Mouse (Mus musculus) neural tube, embryonic 15.5 days (tissue): Measurements from ENCODE around the gene Ncmap. TPM values are rescaled to one million over a fixed set of nuclear protein-coding genes. Genes with fewer than 3 reads are reported as not detected.

Source experiments
- ATAC-seq: fragments of 200-750 bp; cut with Nextera tagmentation; 2 replicates; pipeline ENCODE4 v1.8.0; 2017; ENCODE audit warnings: mild to moderate bottlenecking, moderate TSS enrichment, moderate library complexity; ENCODE audit not compliant: low FRiP score
- H3K27ac ChIP-seq: fragments of 300-500 bp; sonication (generic); replicated peaks from 2 replicates; pipeline ENCODE4 v1.5.1; 2015; ENCODE audit warnings: mild to moderate bottlenecking, inconsistent platforms
- H3K27me3 ChIP-seq: fragments of 300-500 bp; sonication (generic); replicated peaks from 2 replicates; pipeline ENCODE4 v1.6.1; 2015; ENCODE audit warnings: inconsistent platforms
- H3K36me3 ChIP-seq: fragments of 300-500 bp; sonication (generic); 2 replicates; pipeline ENCODE4 v1.6.1; 2015; ENCODE audit warnings: inconsistent platforms
- H3K4me1 ChIP-seq: fragments of 300-500 bp; sonication (generic); 2 replicates; pipeline ENCODE4 v1.6.1; 2015; ENCODE audit warnings: inconsistent platforms
- H3K4me2 ChIP-seq: fragments of 300-500 bp; sonication (generic); 2 replicates; pipeline ENCODE4 v1.6.1; 2015; ENCODE audit warnings: inconsistent platforms, mild to moderate bottlenecking, moderate library complexity
- H3K4me3 ChIP-seq: fragments of 300-500 bp; sonication (generic); replicated peaks from 2 replicates; pipeline ENCODE4 v1.5.1; 2015; ENCODE audit warnings: mild to moderate bottlenecking, inconsistent platforms
- H3K9ac ChIP-seq: fragments of 300-500 bp; sonication (generic); replicated peaks from 2 replicates; pipeline ENCODE4 v1.6.1; 2015; ENCODE audit warnings: mild to moderate bottlenecking, inconsistent platforms
- H3K9me3 ChIP-seq: fragments of 300-500 bp; sonication (generic); replicated peaks from 2 replicates; pipeline ENCODE4 v1.6.1; 2016; ENCODE audit warnings: inconsistent platforms
- WGBS: fragments of 180-500 bp; shearing (Covaris S2); methylation state at CpG from one replicate; pipeline ENCODE4 v1.1.7; 2015; ENCODE audit warnings: mixed read lengths; 5-methylcytosine and 5-hydroxymethylcytosine counted together
- microRNA counts: library from miRNA; unstranded; fragments of <30 nt; microRNA quantifications from one replicate; lab custom pipeline; 2016
- microRNA-seq: library from miRNA; unstranded; fragments of <30 nt; microRNA quantifications from one replicate; pipeline ENCODE4, GENCODE M21; 2017
- polyA plus RNA-seq: library from polyadenylated mRNA; unstranded; fragments of >200 nt; fragmentation: Nextera tagmentation; extraction: Ambion mirVana; gene quantifications from 2 replicates; pipeline ENCODE4 v1.2.1, GENCODE M21; 2015

Ncmap gene
- polyA plus RNA-seq, 1 experiment from 2014 or later, result 1.7 TPM

GRCm38 (mm10) chr4:135336023-135336357 is 62.0 kb downstream of the Ncmap start:
- Histone ChIP-seq H3K4me2 (no peak overlapping the region), H3K4me1 (no peaks in the 10 kb centered on the region), H3K36me3 (peaks cover 93% of the 10 kb centered on the region), H3K9ac (no peak overlapping the region), H3K9me3 (no peaks in the 10 kb centered on the region), H3K4me3 (no peak overlapping the region), H3K27me3 (no peaks in the 10 kb centered on the region), H3K27ac (no peak overlapping the region)
- ATAC-seq, result no peak
- WGBS, result 93% methylated on average over 3 of the region's 3 CpGs

- Histone ChIP-seq H3K27ac (no peak overlapping the region), H3K9me3 (no peaks in the 10 kb centered on the region), H3K36me3 (peaks cover 91% of the 10 kb centered on the region), H3K4me2 (no peak overlapping the region), H3K4me3 (no peak overlapping the region), H3K4me1 (no peaks in the 10 kb centered on the region), H3K27me3 (no peaks in the 10 kb centered on the region), H3K9ac (no peak overlapping the region)
- no peak for ATAC-seq
- WGBS, result 84% methylated on average over 9 of the region's 9 CpGs
These were observed 62.6 kb downstream of the Ncmap start for GRCm38 (mm10) chr4:135335327-135336022.

GRCm38 (mm10) chr4:135326469-135326868 is 71.6 kb downstream of the Ncmap start:
- Histone ChIP-seq H3K27me3 (no peaks in the 10 kb centered on the region), H3K4me1 (no peaks in the 10 kb centered on the region), H3K9me3 (no peaks in the 10 kb centered on the region), H3K9ac (no peak overlapping the region), H3K4me3 (no peak overlapping the region), H3K4me2 (no peak overlapping the region), H3K36me3 (peaks cover 93% of the 10 kb centered on the region), H3K27ac (no peak overlapping the region)
- WGBS, result 92% methylated on average over 3 of the region's 3 CpGs
- ATAC-seq, result no peak

DNA sequence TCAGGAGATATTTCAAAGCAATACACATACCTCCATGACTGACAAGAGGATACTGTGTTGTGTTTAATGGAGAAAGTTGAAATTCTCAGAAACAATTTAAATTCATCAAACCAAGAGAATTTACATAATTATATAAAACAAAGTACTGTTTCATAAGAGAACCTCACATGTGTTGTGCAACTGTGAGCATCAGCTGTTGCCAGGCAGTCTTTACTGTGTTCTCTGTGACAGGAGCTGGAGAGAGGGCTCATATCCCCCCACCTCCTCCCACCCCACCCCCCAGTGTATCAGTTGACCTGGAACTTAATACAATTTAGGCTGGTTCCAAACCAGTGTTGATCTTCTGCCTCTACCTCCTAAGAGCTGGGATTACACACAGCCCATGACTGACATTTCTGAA is 72.0 kb downstream of the Ncmap start:
- Histone ChIP-seq H3K4me3 (no peak overlapping the region), H3K9ac (no peak overlapping the region), H3K36me3 (peaks cover 93% of the 10 kb centered on the region), H3K27me3 (no peaks in the 10 kb centered on the region), H3K4me1 (no peaks in the 10 kb centered on the region), H3K9me3 (no peaks in the 10 kb centered on the region), H3K4me2 (no peak overlapping the region), H3K27ac (no peak overlapping the region)
- ATAC-seq, result no peak

GRCm38 (mm10) chr4:135323021-135323420 is 75.0 kb downstream of the Ncmap start:
- no peak for ATAC-seq
- no peaks in the 10 kb centered on the region for H3K9me3 ChIP-seq
- no peaks in the 10 kb centered on the region for H3K4me1 ChIP-seq
- H3K27ac ChIP-seq, result no peak overlapping the region
- no peak overlapping the region for H3K4me3 ChIP-seq
- 87% methylated on average over 8 of the region's 8 CpGs for WGBS
- no peak overlapping the region for H3K9ac ChIP-seq
- peaks cover 90% of the 10 kb centered on the region for H3K36me3 ChIP-seq
- H3K27me3 ChIP-seq, result no peaks in the 10 kb centered on the region
- no peak overlapping the region for H3K4me2 ChIP-seq

MicroRNAs within 50 kb of the gene (microRNA counts, 519-probe panel; counts per million panel counts)
- 1,696 counts per million, percentile 26 among the panel's probes with 10 or more counts for microRNA mmu-miR-700 (lab: Ali Mortazavi, UCI)

Small RNAs within 50 kb of the gene (microRNA-seq; reads per million reads assigned to microRNA genes)
- 210 reads per million, percentile 64 among the genes with 10 or more reads in this experiment for gene Mir700

Other genes starting within 250 kb of the Ncmap start
- 45.3 and 62.7 TPM in 2 replicates for gene Clic4, start 125.4 kb downstream of the Ncmap start, polyA plus RNA-seq
- 174 and 181 TPM in 2 replicates for gene Srrm1, start 44.9 kb downstream of the Ncmap start, polyA plus RNA-seq
- gene Rcan3, start 35.6 kb upstream of the Ncmap start, polyA plus RNA-seq, result 44.0 and 47.8 TPM in 2 replicates
- gene Stpg1, start 96.6 kb upstream of the Ncmap start, polyA plus RNA-seq, result 0.23 and 0.37 TPM in 2 replicates
- gene Nipal3, start 96.8 kb upstream of the Ncmap start, polyA plus RNA-seq, result 8.0 and 8.7 TPM in 2 replicates
- 1.1 and 2.6 TPM in 2 replicates for gene Grhl3, start 175.4 kb upstream of the Ncmap start, polyA plus RNA-seq